Mouse (Mus musculus) adrenal gland, adult 8-10 months (tissue): Measurements from ENCODE around the gene Hist1h2an. TPM values are rescaled to one million over a fixed set of nuclear protein-coding genes. Genes with fewer than 3 reads are reported as not detected.
"Not testable (repeated sequence)": the region's sequence is repeated elsewhere in the genome, so short reads cannot be mapped to it uniquely, and the experiment has no call there.

Source experiments
- DNase-seq: peaks from one replicate; pipeline ENCODE4 v3.0.0; 2022
- total RNA-seq, 4 experiments: library from RNA; stranded (reverse); gene quantifications; 2 replicates each; pipeline ENCODE4 v1.2.4; 2022

Gene Hist1h2an
- total RNA-seq, 4 experiments from 2014 or later: 2.7 to 7.2 TPM; not detected in 2

GRCm38 (mm10) chr13:21783255-21783617 lies 3.8 kb downstream of the Hist1h2an start, which contains the start of gene Hist1h3i:
TSS of gene Hist1h3i (minus strand) at chr13:21783370.
- peak; percentile 33 for DNase-seq

GRCm38 (mm10) chr13:21782361-21783254 lies 4.4 kb downstream of the Hist1h2an start:
- DNase-seq: not testable (repeated sequence)

- no peak for DNase-seq
These were observed 5.4 kb downstream of the Hist1h2an start for GRCm38 (mm10) chr13:21781639-21782038.

- DNase-seq: no peak
These were observed 5.9 kb downstream of the Hist1h2an start for GRCm38 (mm10) chr13:21781021-21781555.

GRCm38 (mm10) chr13:21779767-21780731 lies 7.0 kb downstream of the Hist1h2an start, which contains the start of gene Hist1h1b:
TSS of gene Hist1h1b (minus strand) at chr13:21780625.
- peak; percentile 54 for DNase-seq

GRCm38 (mm10) chr13:21778814-21779766 lies 7.9 kb downstream of the Hist1h2an start:
- DNase-seq: peak; percentile 59

GRCm38 (mm10) chr13:21755707-21756106 lies 31.3 kb downstream of the Hist1h2an start:
- no peak for DNase-seq

- not testable (repeated sequence) for DNase-seq
These were observed 32.6 kb downstream of the Hist1h2an start for GRCm38 (mm10) chr13:21754294-21755001.

- peak; percentile 53 for DNase-seq
These were observed 33.3 kb downstream of the Hist1h2an start, which contains the start of the genes Hist1h2ak and Hist1h2bn for GRCm38 (mm10) chr13:21753524-21754285. TSS of gene Hist1h2ak (minus strand) at chr13:21753827. TSS of gene Hist1h2bn (plus strand) at chr13:21754123.

- DNase-seq: no peak
These were observed 33.9 kb downstream of the Hist1h2an start for GRCm38 (mm10) chr13:21753051-21753523.

GRCm38 (mm10) chr13:21752356-21752755 lies 34.7 kb downstream of the Hist1h2an start:
- no peak for DNase-seq

GRCm38 (mm10) chr13:21751827-21752226 lies 35.2 kb downstream of the Hist1h2an start:
- no peak for DNase-seq

- no peak for DNase-seq
These were observed 35.6 kb downstream of the Hist1h2an start for GRCm38 (mm10) chr13:21751417-21751816.

GRCm38 (mm10) chr13:21750159-21751017 lies 36.6 kb downstream of the Hist1h2an start, which contains the start of gene Hist1h4k:
TSS of gene Hist1h4k (minus strand) at chr13:21750505.
- peak; percentile 83 for DNase-seq

GRCm38 (mm10) chr13:21749387-21750158 lies 37.4 kb downstream of the Hist1h2an start:
- DNase-seq: no peak

- DNase-seq: no peak
These were observed 42.0 kb downstream of the Hist1h2an start for GRCm38 (mm10) chr13:21745006-21745405.
